Comparison of ENCODE assay signal across 3 mouse cellular contexts in genomic region chr5:4017646-4018045, GRCm38 (mm10).
DNase-seq lines count a peak whose midpoint lies in the region; TF ChIP-seq lines count a peak whose summit lies in the region.
"Not testable (repeated sequence)": the region's sequence is repeated elsewhere in the genome, so short reads cannot be mapped to it uniquely, and the experiment has no call there.

No protein-coding gene starts in this region.

- TF ChIP-seq POLR2A in small intestine, adult 2 months (IDR thresholded peaks at IDR 0.05; ENCODE audit: low read depth, low read length) = not testable (repeated sequence)

- not testable (repeated sequence) for H3K27me3 ChIP-seq in small intestine, adult 2 months (ENCODE audit: control insufficient read depth, insufficient read depth, low read length)

- DNase-seq in 3T3-L1 (ENCODE audit: low read depth, low spot score) = peak; percentile 63
- DNase-seq in NIH3T3 (ENCODE audit: low read depth) = peak; percentile 56

- H3K4me3 ChIP-seq in small intestine, adult 2 months (ENCODE audit: low read depth, low read length) = not testable (repeated sequence)

- not testable (repeated sequence) for TF ChIP-seq CTCF in small intestine, adult 2 months (IDR thresholded peaks at IDR 0.05; ENCODE audit: extremely low read depth, insufficient read length, insufficient replicate concordance, low read depth, low read length)

- H3K36me3 ChIP-seq in small intestine, adult 2 months (ENCODE audit: control insufficient read depth, insufficient read depth, low read length) = peaks cover 18% of the 10 kb centered on the region

- peak overlapping the region; percentile 87 for H3K27ac ChIP-seq in small intestine, adult 2 months (ENCODE audit: insufficient read depth, low read depth, low read length)

- WGBS in small intestine, adult 2 months = 74% methylated on average over 1 of the region's 1 CpGs

- peaks cover 26% of the 10 kb centered on the region for H3K4me1 ChIP-seq in small intestine, adult 2 months (ENCODE audit: control insufficient read depth, insufficient read depth, insufficient read length, low read length)
